Mouse (Mus musculus): Measurements from ENCODE around the gene Ndufaf3. TPM values are rescaled to one million over a fixed set of nuclear protein-coding genes. Genes with fewer than 3 reads are reported as not detected.
A peak's percentile ranks its signal among the peaks of the same experiment; 100 is the strongest.
"Not testable (repeated sequence)": the region's sequence is repeated elsewhere in the genome, so short reads cannot be mapped to it uniquely, and the experiment has no call there.

Ndufaf3 gene
- polyA plus RNA-seq (2015; fragmentation: Nextera tagmentation; extraction: Ambion mirVana), result 64.8 and 70.4 TPM in 2 replicates

GRCm38 (mm10) chr9:108566815-108567776 is at the start of gene Ndufaf3:
Gene Ndufaf3 (minus strand): TSS chr9:108567434.
- H3K4me2 ChIP-seq, result peak within 1 kb of the TSS; percentile 97
- H3K4me3 ChIP-seq, result peak within 1 kb of the TSS; percentile 74
- peak within 1 kb of the TSS; percentile 98 for H3K27ac ChIP-seq
- H3K27me3 ChIP-seq, result no peaks in the 10 kb centered on the region
- H3K9ac ChIP-seq, result peak within 1 kb of the TSS; percentile 88
- H3K4me1 ChIP-seq, result peaks cover 42% of the 10 kb centered on the region
- peak; percentile 87 for ATAC-seq
- peaks cover 55% of the 10 kb centered on the region for H3K36me3 ChIP-seq (ENCODE audit: poor library complexity, severe bottlenecking)
- H3K9me3 ChIP-seq (replicated peaks), result no peaks in the 10 kb centered on the region
- WGBS, result under 1% methylated on average over 71 of the region's 73 CpGs

- H3K27me3 ChIP-seq, result no peaks in the 10 kb centered on the region
- H3K36me3 ChIP-seq (ENCODE audit: poor library complexity, severe bottlenecking), result peaks cover 97% of the 10 kb centered on the region
- no peaks in the 10 kb centered on the region for H3K4me1 ChIP-seq
- H3K9ac ChIP-seq, result no peak overlapping the region
- H3K27ac ChIP-seq, result no peak overlapping the region
- no peaks in the 10 kb centered on the region for H3K9me3 ChIP-seq (replicated peaks)
- no peak overlapping the region for H3K4me2 ChIP-seq
- no peak for ATAC-seq
- 95% methylated on average over 10 of the region's 10 CpGs for WGBS
- no peak overlapping the region for H3K4me3 ChIP-seq
These were observed 44.3 kb upstream of the Ndufaf3 start for GRCm38 (mm10) chr9:108611488-108611887.

- H3K4me3 ChIP-seq, result no peak overlapping the region
- no peaks in the 10 kb centered on the region for H3K4me1 ChIP-seq
- no peaks in the 10 kb centered on the region for H3K9me3 ChIP-seq (replicated peaks)
- H3K27me3 ChIP-seq, result no peaks in the 10 kb centered on the region
- ATAC-seq, result no peak
- peaks cover 98% of the 10 kb centered on the region for H3K36me3 ChIP-seq (ENCODE audit: poor library complexity, severe bottlenecking)
- 93% methylated on average over 4 of the region's 4 CpGs for WGBS
- no peak overlapping the region for H3K9ac ChIP-seq
- no peak overlapping the region for H3K27ac ChIP-seq
- no peak overlapping the region for H3K4me2 ChIP-seq
These were observed 41.7 kb upstream of the Ndufaf3 start for GRCm38 (mm10) chr9:108608889-108609288.

GRCm38 (mm10) chr9:108607929-108608328 is 40.7 kb upstream of the Ndufaf3 start:
- H3K4me1 ChIP-seq; H3K9ac ChIP-seq; ATAC-seq; H3K9me3 ChIP-seq (replicated peaks); H3K4me3 ChIP-seq; H3K27ac ChIP-seq; H3K27me3 ChIP-seq; H3K4me2 ChIP-seq: not testable (repeated sequence)
- H3K36me3 ChIP-seq (ENCODE audit: poor library complexity, severe bottlenecking), result peaks cover 98% of the 10 kb centered on the region
- WGBS, result 92% methylated on average over 5 of the region's 5 CpGs

GRCm38 (mm10) chr9:108601986-108602385 is 34.8 kb upstream of the Ndufaf3 start:
- Histone ChIP-seq H3K9ac (no peak overlapping the region), H3K4me2 (no peak overlapping the region), H3K27ac (no peak overlapping the region), H3K36me3 (ENCODE audit: poor library complexity, severe bottlenecking) (peaks cover 46% of the 10 kb centered on the region), H3K9me3 (replicated peaks) (no peaks in the 10 kb centered on the region), H3K4me1 (peaks cover 3% of the 10 kb centered on the region; the same call in 1 of the 2 replicates), H3K4me3 (no peak overlapping the region), H3K27me3 (no peaks in the 10 kb centered on the region)
- WGBS, result 80% methylated on average over 4 of the region's 4 CpGs
- ATAC-seq, result no peak

- Histone ChIP-seq H3K4me1 (peaks cover 13% of the 10 kb centered on the region), H3K9ac (no peak overlapping the region), H3K9me3 (replicated peaks) (no peaks in the 10 kb centered on the region), H3K4me2 (no peak overlapping the region), H3K27me3 (no peaks in the 10 kb centered on the region), H3K36me3 (ENCODE audit: poor library complexity, severe bottlenecking) (peaks cover 28% of the 10 kb centered on the region), H3K27ac (no peak overlapping the region), H3K4me3 (no peak overlapping the region)
- 69% methylated on average over 2 of the region's 2 CpGs for WGBS
- no peak for ATAC-seq
These were observed 32.8 kb upstream of the Ndufaf3 start for GRCm38 (mm10) chr9:108600011-108600410.

GRCm38 (mm10) chr9:108599021-108599566 is 31.9 kb upstream of the Ndufaf3 start:
- peaks cover 19% of the 10 kb centered on the region for H3K36me3 ChIP-seq (ENCODE audit: poor library complexity, severe bottlenecking)
- ATAC-seq, result no peak
- no peak overlapping the region for H3K4me2 ChIP-seq
- H3K9me3 ChIP-seq (replicated peaks), result no peaks in the 10 kb centered on the region
- 79% methylated on average over 4 of the region's 4 CpGs for WGBS
- no peak overlapping the region for H3K9ac ChIP-seq
- H3K27ac ChIP-seq, result no peak overlapping the region
- no peaks in the 10 kb centered on the region for H3K27me3 ChIP-seq
- peaks cover 13% of the 10 kb centered on the region for H3K4me1 ChIP-seq
- no peak overlapping the region for H3K4me3 ChIP-seq

- Histone ChIP-seq H3K9me3 (replicated peaks) (no peaks in the 10 kb centered on the region), H3K27ac (peak within 1 kb of the TSS; percentile 70), H3K4me3 (peak within 1 kb of the TSS; percentile 83), H3K9ac (peak within 1 kb of the TSS; percentile 91), H3K36me3 (ENCODE audit: poor library complexity, severe bottlenecking) (peaks cover 10% of the 10 kb centered on the region; the same call in 1 of the 2 replicates), H3K4me1 (peaks cover 13% of the 10 kb centered on the region), H3K27me3 (no peaks in the 10 kb centered on the region), H3K4me2 (peak within 1 kb of the TSS; percentile 89)
- ATAC-seq, result peak; percentile 88
- 2% methylated on average over 69 of the region's 69 CpGs for WGBS
These were observed 29.9 kb upstream of the Ndufaf3 start, which contains the start of gene P4htm for GRCm38 (mm10) chr9:108596998-108597764. Gene P4htm (minus strand): TSS chr9:108597667.

- H3K4me1 ChIP-seq, result peaks cover 18% of the 10 kb centered on the region
- WGBS, result 88% methylated on average over 3 of the region's 3 CpGs
- no peak overlapping the region for H3K4me3 ChIP-seq
- H3K4me2 ChIP-seq, result no peak overlapping the region
- H3K27me3 ChIP-seq, result no peaks in the 10 kb centered on the region
- H3K9me3 ChIP-seq (replicated peaks), result no peaks in the 10 kb centered on the region
- no peak overlapping the region for H3K9ac ChIP-seq
- H3K27ac ChIP-seq, result no peak overlapping the region
- ATAC-seq, result no peak
- H3K36me3 ChIP-seq (ENCODE audit: poor library complexity, severe bottlenecking), result peaks cover 9% of the 10 kb centered on the region; the same call in 1 of the 2 replicates
These were observed 27.1 kb upstream of the Ndufaf3 start for GRCm38 (mm10) chr9:108594354-108594753.

- no peak for ATAC-seq
These were observed 24.2 kb upstream of the Ndufaf3 start for GRCm38 (mm10) chr9:108591462-108591861.

GRCm38 (mm10) chr9:108589229-108589628 is 22.0 kb upstream of the Ndufaf3 start:
- no peak overlapping the region for H3K4me3 ChIP-seq
- 69% methylated on average over 5 of the region's 5 CpGs for WGBS

More at GRCm38 (mm10) chr9:108591462-108591861, 24.2 kb upstream of the Ndufaf3 start:
- Histone ChIP-seq H3K9me3 (replicated peaks) (no peaks in the 10 kb centered on the region), H3K36me3 (ENCODE audit: poor library complexity, severe bottlenecking) (peaks cover 9% of the 10 kb centered on the region; the same call in 1 of the 2 replicates), H3K27ac (peak overlapping the region; percentile 40; the same call in 1 of the 2 replicates), H3K9ac (no peak overlapping the region), H3K4me1 (peaks cover 40% of the 10 kb centered on the region), H3K27me3 (no peaks in the 10 kb centered on the region), H3K4me2 (no peak overlapping the region), H3K4me3 (no peak overlapping the region)
- WGBS, result 77% methylated on average over 4 of the region's 4 CpGs

More at GRCm38 (mm10) chr9:108589229-108589628, 22.0 kb upstream of the Ndufaf3 start:
- Histone ChIP-seq H3K27ac (peak overlapping the region; percentile 97), H3K9ac (no peak overlapping the region), H3K36me3 (ENCODE audit: poor library complexity, severe bottlenecking) (peaks cover 9% of the 10 kb centered on the region; the same call in 1 of the 2 replicates), H3K27me3 (no peaks in the 10 kb centered on the region), H3K4me2 (no peak overlapping the region), H3K4me1 (peaks cover 40% of the 10 kb centered on the region), H3K9me3 (replicated peaks) (no peaks in the 10 kb centered on the region)
- no peak for ATAC-seq
